Mouse (Mus musculus) testis, adult 2 months (tissue): ENCODE measurements around the gene Sh3bgrl. TPM values are rescaled to one million over a fixed set of nuclear protein-coding genes. Genes with fewer than 3 reads are reported as not detected.

ENCODE experiments used
- H3K27ac ChIP-seq: fragments of 200-500 bp; 2 replicates; pipeline ENCODE4 v1.5.1; 2012; ENCODE audit warnings: low read depth, low read length; ENCODE audit not compliant: control insufficient read depth, insufficient read depth
- H3K27me3 ChIP-seq: fragments of 200-500 bp; 2 replicates; pipeline ENCODE4 v1.6.1; 2012; ENCODE audit warnings: mild to moderate bottlenecking, low read length, moderate library complexity; ENCODE audit not compliant: control insufficient read depth, insufficient read depth
- H3K36me3 ChIP-seq: fragments of 200-500 bp; 2 replicates; pipeline ENCODE4 v1.6.1; 2012; ENCODE audit warnings: mild to moderate bottlenecking, low read length; ENCODE audit not compliant: control insufficient read depth, insufficient read depth
- H3K4me1 ChIP-seq: fragments of 200-500 bp; 2 replicates; pipeline ENCODE4 v1.6.1; 2012; ENCODE audit warnings: low read length; ENCODE audit not compliant: control insufficient read depth, insufficient read depth
- H3K4me3 ChIP-seq: fragments of 200-500 bp; 2 replicates; pipeline ENCODE4 v1.5.1; 2012; ENCODE audit warnings: low read depth, mild to moderate bottlenecking, low read length, moderate library complexity, mixed read lengths; ENCODE audit not compliant: control insufficient read depth
- CTCF ChIP-seq: fragments of 200-500 bp; IDR thresholded peaks from 2 replicates; pipeline ENCODE4 v1.5.1; 2012; ENCODE audit warnings: low read depth, mild to moderate bottlenecking, inconsistent platforms, low read length, moderate library complexity; ENCODE audit not compliant: control insufficient read depth, insufficient read depth, insufficient replicate concordance
- POLR2A ChIP-seq: fragments of 200-500 bp; IDR thresholded peaks from 2 replicates; pipeline ENCODE4 v1.6.1; 2012; ENCODE audit warnings: low read depth, mild to moderate bottlenecking, inconsistent platforms, low read length, moderate library complexity; ENCODE audit not compliant: control insufficient read depth
- polyA plus RNA-seq: library from polyadenylated mRNA; depleted of rRNA; stranded (reverse); fragments of >200 nt; gene quantifications from 2 replicates; pipeline ENCODE4 v1.2.3, GENCODE M21; 2012

Sh3bgrl gene
- polyA plus RNA-seq, 1 experiment, result 3.1 TPM

- Histone ChIP-seq H3K4me1 (no peaks in the 10 kb centered on the region), H3K27me3 (no peaks in the 10 kb centered on the region), H3K36me3 (no peaks in the 10 kb centered on the region), H3K4me3 (no peak overlapping the region), H3K27ac (no peak overlapping the region)
- TF ChIP-seq CTCF (no peak), POLR2A (no peak)
Measured at GRCm38 (mm10) chrX:109133500-109133899, 38.3 kb downstream of the Sh3bgrl start.

DNA sequence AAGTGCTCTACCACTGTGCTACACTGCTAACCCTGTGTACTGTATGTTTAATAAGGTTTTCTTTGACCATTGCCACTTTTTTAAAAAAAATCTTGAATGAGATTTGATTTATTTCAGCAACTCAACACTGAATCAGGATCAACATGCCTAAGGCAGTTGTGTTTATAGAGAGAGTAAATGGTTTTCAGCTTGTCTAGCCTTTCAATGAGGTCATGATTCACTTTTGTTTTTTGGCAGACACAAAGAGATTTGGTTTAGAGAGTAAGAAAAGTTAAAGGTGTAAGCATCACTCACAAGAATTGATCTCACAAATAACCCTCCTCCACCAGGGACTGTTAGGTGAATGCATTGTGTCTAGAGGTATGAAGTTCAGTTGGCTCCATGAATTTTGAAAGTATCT lies 41.1 kb downstream of the Sh3bgrl start:
- H3K27ac ChIP-seq, result no peak overlapping the region
- TF ChIP-seq CTCF, result no peak
- no peak for TF ChIP-seq POLR2A

GRCm38 (mm10) chrX:109136820-109137219 lies 41.7 kb downstream of the Sh3bgrl start:
- H3K4me1 ChIP-seq, result no peaks in the 10 kb centered on the region
- no peaks in the 10 kb centered on the region for H3K27me3 ChIP-seq
- no peaks in the 10 kb centered on the region for H3K36me3 ChIP-seq
- TF ChIP-seq CTCF (no peak), POLR2A (no peak)
- H3K4me3 ChIP-seq, result no peak overlapping the region
- H3K27ac ChIP-seq, result no peak overlapping the region

More for the DNA sequence above, 41.1 kb downstream of the Sh3bgrl start:
- Histone ChIP-seq H3K36me3 (no peaks in the 10 kb centered on the region), H3K27me3 (no peaks in the 10 kb centered on the region), H3K4me1 (no peaks in the 10 kb centered on the region), H3K4me3 (no peak overlapping the region)

GRCm38 (mm10) chrX:109137295-109137694 lies 42.1 kb downstream of the Sh3bgrl start:
- H3K4me1 ChIP-seq, result no peaks in the 10 kb centered on the region
- TF ChIP-seq POLR2A (no peak), CTCF (no peak)
- H3K4me3 ChIP-seq, result no peak overlapping the region
- H3K36me3 ChIP-seq, result no peaks in the 10 kb centered on the region
- H3K27me3 ChIP-seq, result no peaks in the 10 kb centered on the region
- H3K27ac ChIP-seq, result no peak overlapping the region

DNA sequence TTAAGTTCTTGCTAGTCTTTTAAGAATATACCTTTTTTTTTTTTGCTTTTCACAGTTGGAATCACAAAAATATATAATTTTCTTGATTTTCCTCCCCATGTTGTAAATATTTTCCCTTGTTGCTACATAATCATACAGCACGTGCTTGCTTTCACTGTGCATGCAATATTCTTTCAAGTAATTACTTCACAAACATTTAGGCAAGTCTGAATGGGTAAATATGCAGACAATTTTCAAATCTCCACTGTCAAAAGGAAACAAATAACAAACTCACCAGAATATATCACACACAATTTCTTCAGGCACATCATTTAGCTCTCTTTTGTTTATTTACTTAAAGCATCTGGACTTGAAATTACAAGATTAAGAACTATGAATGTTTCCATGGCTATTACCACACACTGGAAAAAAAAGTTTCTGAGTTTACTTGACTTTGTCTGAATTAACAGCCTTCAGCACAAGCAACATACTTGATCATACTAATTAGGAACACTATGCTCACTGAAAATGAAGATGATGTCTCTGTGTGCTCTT lies 46.2 kb downstream of the Sh3bgrl start:
- no peaks in the 10 kb centered on the region for H3K27me3 ChIP-seq
- no peaks in the 10 kb centered on the region for H3K4me1 ChIP-seq
- no peak overlapping the region for H3K4me3 ChIP-seq
- H3K27ac ChIP-seq, result no peak overlapping the region
- H3K36me3 ChIP-seq, result no peaks in the 10 kb centered on the region
- no peak for TF ChIP-seq POLR2A
- no peak for TF ChIP-seq CTCF

DNA sequence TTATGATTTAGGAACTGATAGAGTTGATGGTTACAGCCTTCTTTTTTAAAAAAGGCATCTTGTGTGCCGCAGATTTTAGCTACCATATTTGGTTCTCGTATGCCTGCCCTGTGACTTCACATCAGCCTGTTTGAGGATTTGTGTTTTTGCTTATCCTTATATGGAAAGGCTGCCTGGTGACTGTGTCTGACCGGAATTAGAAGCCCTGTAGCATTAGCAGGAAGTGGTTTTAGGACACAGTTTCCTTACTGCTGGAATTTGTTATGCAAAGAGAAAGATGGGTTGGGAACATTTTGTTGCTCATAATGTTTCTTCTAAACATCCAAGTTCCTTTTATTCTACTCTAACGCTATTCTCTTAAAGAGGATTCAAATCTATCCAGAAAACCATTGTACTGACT lies 47.1 kb downstream of the Sh3bgrl start:
- TF ChIP-seq POLR2A, result no peak
- TF ChIP-seq CTCF, result no peak
- H3K4me1 ChIP-seq, result no peaks in the 10 kb centered on the region
- no peak overlapping the region for H3K27ac ChIP-seq
- H3K27me3 ChIP-seq, result no peaks in the 10 kb centered on the region
- H3K36me3 ChIP-seq, result no peaks in the 10 kb centered on the region
- H3K4me3 ChIP-seq, result no peak overlapping the region

- Histone ChIP-seq H3K36me3 (no peaks in the 10 kb centered on the region), H3K4me1 (no peaks in the 10 kb centered on the region), H3K27me3 (no peaks in the 10 kb centered on the region), H3K4me3 (no peak overlapping the region), H3K27ac (0 out of 2 replicates have a peak overlapping the region, but pooled peaks have one; percentile 36)
- TF ChIP-seq CTCF, result no peak
- TF ChIP-seq POLR2A, result no peak
Measured at GRCm38 (mm10) chrX:109145779-109146178, 50.6 kb downstream of the Sh3bgrl start.

GRCm38 (mm10) chrX:109147108-109147507 lies 51.9 kb downstream of the Sh3bgrl start:
- Histone ChIP-seq H3K27me3 (no peaks in the 10 kb centered on the region), H3K27ac (no peak overlapping the region), H3K4me1 (no peaks in the 10 kb centered on the region), H3K4me3 (no peak overlapping the region), H3K36me3 (no peaks in the 10 kb centered on the region)
- TF ChIP-seq POLR2A, result no peak
- TF ChIP-seq CTCF, result no peak
